Mouse (Mus musculus) erythroblast, embryonic 14.5 days (primary cell): ENCODE results near the gene Tmc7.

Experiments
- GATA1 ChIP-seq: IDR thresholded peaks from 2 replicates; pipeline ENCODE4 v1.6.1; 2012; ENCODE audit warnings: low read length, inconsistent platforms, mixed read lengths
- TAL1 ChIP-seq: IDR thresholded peaks from 3 replicates; pipeline ENCODE4 v1.6.1; 2012; ENCODE audit warnings: low read length, inconsistent platforms, mixed read lengths

- TF ChIP-seq GATA1 (no peak), TAL1 (no peak)
These were observed 20.3 kb upstream of the Tmc7 start for GRCm38 (mm10) chr7:118604842-118605241.
